Mouse (Mus musculus) adrenal gland (tissue): ENCODE results near the gene Il11ra1.
"Not testable (repeated sequence)": the region's sequence is repeated elsewhere in the genome, so short reads cannot be mapped to it uniquely, and the experiment has no call there.

Experiments used
- intact Hi-C: fragments of 180-260 bp; cut with DNase I; formaldehyde crosslinking; loops from one replicate; pipeline ENCODE4 v1.15.1; 2025

Gene Il11ra1

DNA sequence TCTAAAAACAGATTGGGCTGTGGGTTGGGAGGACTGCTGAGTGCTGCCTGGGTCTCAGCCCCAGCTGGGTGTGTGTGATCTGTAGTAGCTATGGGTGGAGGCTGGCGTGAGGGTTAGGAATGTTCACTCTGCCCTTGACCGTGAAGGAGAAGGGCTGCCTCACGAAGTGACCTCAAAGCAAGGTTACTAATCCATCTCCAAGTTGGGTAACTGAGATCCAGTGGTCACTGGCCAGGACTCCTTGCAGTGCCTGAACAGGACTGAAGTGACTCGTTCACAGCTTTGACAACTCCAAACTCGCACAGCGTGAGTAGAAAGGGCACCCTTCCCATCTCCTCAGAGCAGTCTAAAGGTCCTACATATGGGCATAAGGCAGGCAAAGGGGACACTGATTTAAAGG is 20.9 kb upstream of the Il11ra1 start:
- intact Hi-C loops: no loop called here

DNA sequence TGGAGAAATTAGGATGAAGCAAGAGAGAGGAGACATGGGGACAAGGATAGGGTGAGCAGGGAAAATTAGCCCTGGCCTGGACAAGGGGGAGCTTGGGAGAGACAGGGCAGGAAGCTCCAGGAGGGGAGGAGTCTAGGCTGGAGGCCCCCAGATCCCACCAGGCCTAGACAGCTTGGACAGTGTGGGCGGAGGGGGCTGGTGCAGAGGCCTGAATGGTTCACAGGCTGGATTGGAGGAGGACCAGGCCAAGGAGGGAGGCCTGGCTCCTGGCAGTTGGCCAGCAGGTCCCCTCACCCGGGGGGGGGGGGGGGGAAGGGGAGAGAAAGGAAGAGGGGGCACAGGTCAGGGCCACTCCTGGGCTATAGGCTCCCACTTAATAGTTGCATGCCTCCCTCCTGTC is 20.5 kb upstream of the Il11ra1 start:
- intact Hi-C loops: no loop called here

DNA sequence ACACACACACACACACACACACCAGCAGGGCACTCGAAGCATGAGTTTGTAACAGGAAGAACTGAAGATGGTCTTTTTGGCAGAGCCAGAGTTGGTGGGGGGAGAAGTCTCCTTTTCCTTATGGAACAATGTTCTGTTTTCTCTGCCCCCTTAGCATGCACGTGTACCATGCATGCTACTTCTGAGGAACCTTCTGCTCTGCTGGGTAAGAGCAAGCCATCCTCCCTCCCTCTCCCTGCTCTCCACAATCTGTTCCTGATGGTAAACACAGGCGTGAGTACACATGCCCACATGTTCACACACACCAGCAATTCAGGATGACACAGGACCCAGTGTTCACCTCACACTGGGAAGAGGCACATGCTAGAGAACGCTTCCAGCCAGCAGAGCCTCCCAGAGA is 18.6 kb upstream of the Il11ra1 start:
- intact Hi-C loops: no loop called here

DNA sequence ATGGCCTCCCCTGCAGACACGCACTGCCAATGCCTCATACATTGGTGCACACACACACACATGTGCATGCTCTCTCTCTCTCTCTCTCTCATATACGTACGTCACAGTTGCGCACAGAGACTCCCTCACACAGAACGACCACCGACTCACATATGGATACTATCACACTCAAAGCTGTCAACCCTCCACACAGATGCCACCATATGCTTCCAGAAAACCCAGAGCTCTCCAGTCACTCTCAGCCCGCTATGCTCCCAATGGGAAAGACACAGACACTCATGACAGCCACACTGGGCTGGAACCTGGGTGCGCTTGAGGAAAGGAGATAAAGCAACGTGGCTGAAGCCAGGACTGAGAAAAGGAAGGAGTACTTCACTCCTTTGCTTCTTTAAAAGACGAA is 17.8 kb upstream of the Il11ra1 start:
- intact Hi-C loops: no loop called here

DNA sequence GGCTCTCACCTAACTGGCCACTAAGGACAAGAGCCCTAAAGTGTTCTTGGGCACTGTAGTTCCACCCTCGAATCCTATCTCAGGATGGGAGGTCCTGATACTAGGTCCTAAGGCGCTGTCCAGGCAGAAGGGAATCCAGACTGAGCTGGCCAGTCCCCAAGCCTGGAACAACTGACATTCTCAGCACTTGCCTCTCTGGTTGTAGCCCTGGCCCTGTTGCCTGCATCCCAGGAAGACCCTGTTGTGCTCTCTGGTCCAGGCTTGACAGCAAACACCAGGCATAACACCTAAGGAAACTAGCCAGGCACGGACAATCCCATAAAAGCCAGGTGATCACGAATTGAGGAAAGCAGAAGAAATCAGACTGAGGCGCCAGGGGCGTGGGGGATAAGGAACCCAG is 17.0 kb upstream of the Il11ra1 start:
- intact Hi-C loops: no loop called here

DNA sequence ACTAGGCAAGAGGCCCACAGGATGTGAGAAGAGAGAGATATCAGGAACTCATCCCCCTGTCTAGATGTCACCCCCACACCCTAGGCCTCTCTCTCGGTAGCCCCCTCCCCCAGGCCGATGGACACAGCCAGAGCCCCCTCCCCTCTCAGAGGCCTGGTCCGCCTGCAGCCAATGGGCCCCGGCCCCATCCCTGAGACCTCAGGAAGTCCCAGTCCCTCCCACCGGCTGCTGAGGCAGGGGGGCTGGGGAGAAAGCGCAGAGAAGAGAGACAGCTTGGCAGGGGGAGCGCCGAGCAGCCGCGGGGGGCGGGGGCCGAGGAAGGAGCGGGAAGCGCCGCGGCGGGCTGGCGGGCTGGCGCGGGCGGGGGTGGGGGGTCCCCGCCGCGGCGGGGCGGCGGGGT is 16.5 kb upstream of the Il11ra1 start:
- intact Hi-C loops: not testable (repeated sequence)

DNA sequence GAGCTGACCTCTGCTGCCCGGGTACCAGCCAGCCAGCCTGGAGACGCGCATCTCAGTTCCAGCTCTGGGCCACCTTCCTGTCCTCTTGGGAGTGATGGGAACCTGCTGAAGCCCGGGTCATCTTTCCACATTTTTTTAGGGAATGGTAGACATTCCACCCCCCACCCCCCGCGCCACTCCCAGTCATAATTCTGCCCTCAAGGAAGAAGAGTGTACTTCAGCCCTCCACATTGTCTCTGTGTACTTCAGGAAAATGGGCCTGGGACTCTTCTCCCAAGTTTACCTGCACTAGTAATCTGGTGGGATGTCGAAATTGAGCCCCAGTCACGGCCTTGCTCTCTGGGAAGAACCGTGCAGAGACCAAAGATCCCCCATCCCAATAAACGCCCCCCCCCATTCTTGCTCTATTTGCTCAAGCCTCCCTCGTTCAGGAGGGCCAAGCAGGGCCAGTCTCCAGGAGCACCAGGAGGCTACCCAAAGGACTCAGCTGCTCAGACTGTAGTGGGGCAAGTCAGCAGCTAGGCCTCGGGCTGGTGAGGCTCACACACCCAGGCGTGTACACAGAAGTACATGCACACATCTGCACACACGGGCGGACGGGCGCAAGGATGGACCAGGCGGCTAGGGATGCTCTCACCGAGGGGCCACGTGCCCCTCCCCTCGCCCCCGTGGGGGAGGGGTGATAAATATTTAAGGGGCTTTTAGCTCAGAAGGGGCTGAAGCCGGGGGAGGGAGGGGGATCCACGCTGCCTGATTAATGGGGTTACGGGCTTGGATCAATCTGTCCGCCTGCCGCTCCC is 15.5 kb upstream of the Il11ra1 start:
- intact Hi-C loops: not testable (repeated sequence)

DNA sequence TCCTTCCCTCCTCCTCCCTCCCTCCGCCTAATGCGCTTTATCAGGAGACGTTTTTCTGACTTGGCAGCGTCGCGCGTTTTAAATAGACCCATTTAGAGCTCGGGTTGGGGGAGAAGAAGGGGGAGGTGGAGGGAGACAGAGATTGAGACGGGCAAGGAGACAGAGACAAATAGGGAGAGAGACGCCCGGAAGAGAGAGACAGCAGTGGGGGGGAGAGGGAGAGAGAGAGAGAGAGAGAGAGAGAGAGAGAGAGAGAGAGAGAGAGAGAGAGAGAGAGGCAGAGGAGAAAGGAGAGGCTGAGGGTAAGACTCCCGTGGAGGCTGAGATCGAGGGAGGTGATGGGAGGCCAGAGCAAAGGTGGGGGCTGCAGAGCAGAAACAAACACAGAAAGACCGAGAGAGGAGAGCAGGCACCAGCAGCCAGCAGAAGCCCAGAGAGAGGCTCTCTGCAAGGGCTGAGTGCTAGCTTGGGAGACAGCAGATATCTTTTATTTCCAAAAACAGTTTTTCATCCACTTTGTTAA is 14.8 kb upstream of the Il11ra1 start:
- intact Hi-C loops: not testable (repeated sequence)

DNA sequence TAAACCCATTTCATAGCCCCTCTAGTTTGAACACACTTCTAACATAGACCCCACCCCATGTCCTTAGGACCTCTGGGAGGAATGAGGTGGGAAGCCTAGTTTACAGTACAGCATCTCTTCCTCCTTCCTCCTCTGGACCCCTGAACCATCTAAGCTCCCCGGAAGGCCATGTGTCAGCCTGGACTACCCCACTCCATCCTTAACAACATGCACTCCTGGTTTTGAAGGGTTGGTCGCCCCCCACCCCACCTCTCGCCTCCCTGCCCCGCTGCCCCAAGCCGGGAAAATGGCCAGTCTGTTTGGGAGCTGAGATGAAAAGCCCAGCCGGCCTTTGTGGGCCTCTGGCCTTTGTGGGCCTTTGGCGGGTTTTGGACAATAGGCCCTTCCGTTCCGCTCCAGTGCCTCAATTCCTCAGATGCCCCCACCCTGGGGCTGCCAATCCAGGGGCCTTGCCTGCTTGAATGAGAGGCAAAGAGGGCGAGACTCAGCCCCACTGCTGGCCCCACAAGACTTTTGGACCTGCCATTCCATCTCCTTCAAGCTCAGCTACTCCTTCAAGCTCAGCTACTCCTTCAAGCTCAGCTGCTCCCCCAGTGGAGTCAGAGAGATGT is 13.8 kb upstream of the Il11ra1 start:
- intact Hi-C loops: not testable (repeated sequence)

DNA sequence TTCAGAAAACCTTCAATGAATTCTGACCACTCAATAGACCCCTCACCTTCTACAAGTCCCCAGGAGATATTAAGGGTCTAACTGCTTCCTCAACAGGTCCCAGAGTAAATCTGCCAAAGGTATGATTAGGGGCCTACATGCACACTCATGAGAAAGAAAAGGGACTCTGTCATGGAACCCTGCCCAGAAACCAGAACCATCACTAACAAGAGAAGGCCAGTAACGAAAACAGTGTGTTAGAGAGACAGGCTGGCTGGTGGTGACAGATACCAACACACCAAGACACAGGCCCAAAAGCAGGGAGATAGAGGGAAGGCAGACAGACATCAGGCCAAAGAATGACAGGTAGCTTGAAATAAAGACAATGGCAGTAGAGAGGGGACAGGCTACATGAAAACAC is 11.2 kb upstream of the Il11ra1 start:
- intact Hi-C loops: not testable (repeated sequence)

DNA sequence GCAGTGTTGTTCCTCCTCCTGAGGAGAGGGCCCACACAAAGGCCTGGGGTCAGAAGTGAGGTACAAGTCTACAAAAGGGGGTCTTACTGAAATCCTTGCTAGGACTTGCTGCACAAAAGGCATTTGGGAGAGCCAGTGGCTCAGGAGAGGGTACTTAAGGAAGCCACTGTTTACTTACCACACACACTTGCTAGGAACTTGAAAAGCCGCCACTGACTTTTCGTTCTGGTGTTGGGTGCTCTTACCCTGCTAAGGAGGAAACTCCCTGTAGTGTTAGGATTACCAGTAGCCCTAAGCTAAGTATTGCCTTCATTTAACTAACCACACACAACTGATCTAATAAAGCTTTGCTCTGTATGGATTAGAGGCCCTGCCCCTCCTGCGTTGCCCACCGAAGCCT is 9.8 kb upstream of the Il11ra1 start:
- intact Hi-C loops: not testable (repeated sequence)

DNA sequence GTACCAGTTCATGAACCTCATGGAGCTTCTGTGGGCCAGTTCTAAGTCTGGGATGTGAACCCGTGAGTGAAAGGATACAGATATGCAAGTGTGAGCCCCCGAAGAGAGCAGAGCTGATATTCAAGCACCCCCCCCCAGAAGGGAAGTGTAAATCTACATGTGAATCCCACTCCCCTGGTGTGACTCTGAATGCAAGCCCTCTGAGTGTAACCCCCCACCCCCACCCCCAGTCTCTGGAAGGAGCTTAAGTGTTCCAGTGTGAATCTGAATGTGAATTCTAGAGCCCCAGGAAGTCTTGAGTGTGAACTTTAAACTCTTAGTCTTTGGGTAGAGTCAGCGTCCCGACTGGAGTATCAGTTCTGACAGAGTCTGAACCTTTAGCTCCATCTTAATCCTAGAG is 6.3 kb upstream of the Il11ra1 start:
- intact Hi-C loops: not testable (repeated sequence)

DNA sequence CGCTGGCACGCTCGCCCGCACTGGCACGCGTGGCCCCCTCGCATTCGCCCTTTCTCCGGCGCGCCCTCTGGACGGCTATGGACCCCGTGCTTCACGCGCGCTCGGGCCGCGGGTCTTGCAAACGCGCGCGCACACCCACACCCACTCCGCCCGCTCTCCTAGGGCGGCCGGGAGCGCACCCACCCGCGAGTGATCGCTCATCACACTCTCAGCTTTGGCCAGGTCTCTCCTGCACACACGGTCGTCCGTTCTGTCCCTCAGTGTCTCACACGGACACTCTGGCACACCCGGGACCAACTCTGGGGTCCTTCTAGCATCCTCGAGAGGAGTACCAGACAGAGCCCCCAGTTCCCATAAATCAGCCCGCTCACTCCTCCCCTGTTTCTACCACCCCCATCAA is 4.0 kb upstream of the Il11ra1 start:
- intact Hi-C loops: not testable (repeated sequence)

DNA sequence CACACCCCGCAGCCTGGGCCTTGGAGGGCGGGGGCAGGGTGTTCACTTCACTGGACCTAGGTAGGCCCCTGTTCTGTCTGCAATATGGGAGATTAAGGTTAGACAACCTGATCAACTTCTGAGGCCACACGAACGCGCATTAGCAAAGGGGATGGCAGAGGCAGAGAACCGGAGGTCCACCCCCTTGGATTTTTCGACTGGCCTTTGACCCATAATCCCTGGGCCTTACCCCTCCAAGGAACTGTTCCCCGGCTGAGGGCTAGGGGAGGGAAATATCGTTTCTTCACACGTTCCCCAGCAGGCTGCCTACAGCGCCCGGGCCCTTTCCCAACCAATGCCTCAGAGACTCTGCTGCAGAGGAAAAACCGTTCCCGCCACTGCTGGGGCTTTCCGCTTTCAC is 3.3 kb upstream of the Il11ra1 start:
- intact Hi-C loops: not testable (repeated sequence)

DNA sequence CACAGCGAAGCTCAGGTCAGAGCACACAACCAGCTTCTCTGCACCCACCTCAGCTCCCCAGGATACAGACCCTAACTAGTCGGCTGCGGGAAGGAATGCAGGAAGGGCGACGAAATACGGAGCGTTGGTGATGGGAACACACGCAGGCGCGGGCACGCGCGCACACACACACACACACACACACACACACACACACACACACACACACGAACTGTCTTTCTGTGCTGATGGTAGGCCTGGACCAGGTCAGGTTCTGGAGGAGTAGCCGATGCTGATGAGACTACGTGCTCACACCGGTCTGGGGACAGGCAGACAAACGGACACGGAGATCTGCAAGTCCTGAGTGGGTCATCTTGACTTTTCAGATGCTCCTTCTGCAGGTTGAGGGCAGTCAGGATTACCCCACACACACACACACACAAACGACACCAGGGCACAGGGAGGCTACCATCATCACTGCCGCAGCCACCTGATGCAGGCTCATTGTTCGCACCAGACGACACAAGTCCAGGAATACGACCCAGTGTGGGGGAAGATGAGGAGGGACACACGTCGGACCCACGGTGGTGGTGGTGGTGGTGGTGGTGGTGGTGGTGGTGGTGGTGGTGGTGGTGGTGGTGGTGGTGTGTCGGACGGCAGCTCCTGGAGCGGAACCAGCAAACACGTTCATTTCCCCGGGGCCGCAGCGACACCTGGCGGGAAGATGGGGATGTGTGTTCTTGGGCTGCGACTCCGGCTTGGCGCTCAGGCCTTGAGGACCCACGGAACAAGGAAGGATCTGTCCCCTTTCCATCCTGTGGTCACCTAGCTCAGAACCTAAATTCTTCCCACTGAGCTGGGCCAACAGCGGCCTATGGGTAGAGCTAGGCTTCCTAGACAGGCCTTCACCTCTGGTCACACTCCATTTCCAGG is 2.6 kb upstream of the Il11ra1 start, which contains the start of gene Cntfr:
Gene Cntfr, minus strand, starts transcription at position 160 of the 912 bp plus-strand sequence.
- intact Hi-C loops: not testable (repeated sequence)

DNA sequence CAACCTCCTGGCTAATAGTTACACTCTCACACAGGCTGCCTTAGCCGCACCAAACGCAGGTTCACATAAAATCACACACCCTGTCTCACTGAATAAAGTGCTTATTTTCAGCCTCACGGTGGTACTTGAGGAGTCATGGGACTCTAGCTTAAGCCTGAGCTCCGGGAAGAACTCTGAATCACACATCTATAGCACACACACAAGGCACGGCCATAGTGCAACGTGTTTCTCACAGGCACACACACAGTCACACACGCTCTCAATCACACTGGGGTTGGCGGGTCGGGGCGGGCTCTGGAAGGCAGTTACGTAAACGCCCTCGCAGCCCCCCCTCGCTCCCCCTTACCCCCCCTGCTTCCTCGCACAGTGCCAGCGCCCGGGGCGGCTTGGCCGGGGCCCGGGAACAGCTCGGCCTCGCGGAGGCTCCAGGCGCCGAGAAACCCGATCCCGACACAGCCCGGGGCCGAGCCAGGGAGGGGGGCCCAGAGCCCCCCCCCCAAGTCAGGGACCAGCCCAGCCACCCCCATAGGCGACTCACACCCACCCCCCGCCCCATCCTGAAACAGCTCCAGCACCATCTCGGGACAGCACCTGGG is 1.3 kb upstream of the Il11ra1 start:
- intact Hi-C loops: not testable (repeated sequence)

DNA sequence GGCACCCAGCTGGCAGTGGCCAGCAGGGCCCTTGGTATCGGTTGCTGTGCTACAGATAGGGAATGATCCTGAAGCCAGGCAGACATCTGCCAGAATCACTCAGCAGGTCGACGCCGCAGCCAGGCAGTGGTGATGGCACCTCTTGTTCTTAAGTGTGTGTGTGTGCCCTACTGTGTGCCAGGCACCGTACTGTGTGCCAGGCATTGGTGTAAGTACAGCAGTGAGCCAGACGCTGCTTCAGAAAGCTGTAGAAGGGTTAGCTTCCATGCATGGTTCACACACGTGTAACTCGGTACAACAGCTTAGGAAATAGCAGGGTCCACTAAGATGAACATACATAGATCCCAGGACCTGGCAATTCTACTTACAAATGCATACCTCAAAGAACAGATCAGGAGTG is 435 bp downstream of the Il11ra1 start:
- intact Hi-C loops: not testable (repeated sequence)

DNA sequence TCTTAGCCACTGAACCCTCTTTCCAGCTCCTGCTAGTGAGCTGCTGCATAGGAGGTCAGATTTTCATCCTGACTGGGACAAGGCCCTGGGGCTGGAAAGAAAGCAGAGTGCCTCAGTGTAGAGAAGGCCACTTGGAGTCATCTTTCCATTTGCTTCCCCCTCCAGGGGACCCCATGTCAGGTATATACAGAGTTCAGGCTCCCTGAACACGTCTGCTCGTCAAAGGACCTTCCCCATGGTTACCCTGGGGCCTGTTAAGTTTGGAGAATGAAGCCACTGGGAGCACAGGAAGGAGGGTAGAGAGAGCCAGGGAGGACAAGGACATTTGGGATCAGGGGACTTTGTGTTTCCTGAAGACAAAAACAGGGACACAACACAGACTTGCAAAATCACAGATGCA is 2.4 kb downstream of the Il11ra1 start:
- intact Hi-C loops: not testable (repeated sequence)

DNA sequence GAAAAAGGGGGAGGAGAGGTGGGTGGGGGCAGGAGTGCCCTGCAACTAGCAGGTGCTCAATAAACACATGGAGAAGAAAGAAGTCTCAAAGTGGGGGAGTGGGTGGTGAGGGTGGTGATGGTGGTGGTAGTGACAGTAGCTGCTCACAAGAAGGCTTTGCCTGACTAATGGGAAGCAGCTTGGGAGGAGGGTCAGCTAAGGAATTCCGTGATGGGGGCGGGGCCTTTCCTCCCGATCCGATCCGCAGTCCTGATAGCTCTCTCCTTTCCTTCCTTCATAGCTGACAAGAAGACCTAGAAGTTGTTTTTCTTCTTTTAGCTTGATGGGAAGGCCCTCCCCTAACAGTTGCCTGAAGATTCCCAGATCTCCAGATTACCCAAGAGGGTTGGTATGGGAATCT is 4.9 kb downstream of the Il11ra1 start:
- intact Hi-C loops: loop anchor here (5.0 kb wide), 2 partner anchors 52 to 92 kb away; no protein-coding TSS in a partner anchor

DNA sequence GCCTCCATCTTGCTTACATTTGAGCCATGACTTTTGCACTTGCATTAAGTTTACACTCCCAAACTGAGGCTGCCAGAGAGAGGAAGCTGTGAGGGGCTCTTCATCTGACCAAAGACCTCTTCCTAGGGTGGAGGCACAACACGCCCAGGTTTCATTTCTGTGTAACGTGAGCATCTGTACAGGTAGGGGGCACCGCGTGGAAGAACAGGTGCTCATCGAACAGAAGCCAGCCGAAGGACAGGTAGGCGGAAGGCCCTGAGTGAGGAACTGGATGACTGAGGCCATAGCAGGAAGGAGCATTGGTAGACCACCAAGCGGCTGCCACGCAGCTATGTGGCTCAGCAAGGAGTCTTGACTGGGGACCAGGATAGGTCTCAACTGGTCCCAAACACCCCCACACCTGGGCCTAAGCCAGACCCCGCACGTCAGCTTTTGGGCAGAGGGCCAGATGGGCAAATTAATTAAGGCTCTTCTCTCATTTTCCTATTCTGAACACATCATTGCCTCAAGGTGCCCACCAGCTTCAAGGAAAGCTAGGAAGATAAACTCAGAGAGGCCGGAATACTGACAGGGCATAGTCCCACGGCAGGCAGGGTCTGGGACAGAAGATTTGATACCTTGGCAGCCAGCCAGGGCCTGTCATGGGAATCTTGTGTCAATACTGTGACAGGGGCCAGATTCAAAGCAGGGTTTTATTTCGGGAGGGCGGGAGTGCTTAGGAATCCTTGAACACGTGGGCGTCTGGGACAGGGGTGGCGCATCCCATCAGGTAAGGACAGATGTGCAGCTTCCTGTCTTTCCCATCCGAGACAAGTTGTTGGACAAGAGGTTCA is 6.3 kb downstream of the Il11ra1 start:
- intact Hi-C loops: loop anchor here (2.0 to 5.0 kb wide), 3 partner anchors 54 to 153 kb away; no protein-coding TSS in a partner anchor
